Mouse (Mus musculus): ENCODE data around the gene Pex11g. TPM values are rescaled to one million over a fixed set of nuclear protein-coding genes. Genes with fewer than 3 reads are reported as not detected.

The Pex11g gene
- total RNA-seq (2021) = 1 to 10 TPM; 4.1 to 4.5 TPM

- peak; percentile 99 for DNase-seq
Observed at GRCm38 (mm10) chr8:3467006-3467885, at the start of gene Pex11g. Gene Pex11g (minus strand): TSS chr8:3467680.

GRCm38 (mm10) chr8:3517117-3517495 is 49.6 kb upstream of the Pex11g start:
- DNase-seq = peak; percentile 41

DNA sequence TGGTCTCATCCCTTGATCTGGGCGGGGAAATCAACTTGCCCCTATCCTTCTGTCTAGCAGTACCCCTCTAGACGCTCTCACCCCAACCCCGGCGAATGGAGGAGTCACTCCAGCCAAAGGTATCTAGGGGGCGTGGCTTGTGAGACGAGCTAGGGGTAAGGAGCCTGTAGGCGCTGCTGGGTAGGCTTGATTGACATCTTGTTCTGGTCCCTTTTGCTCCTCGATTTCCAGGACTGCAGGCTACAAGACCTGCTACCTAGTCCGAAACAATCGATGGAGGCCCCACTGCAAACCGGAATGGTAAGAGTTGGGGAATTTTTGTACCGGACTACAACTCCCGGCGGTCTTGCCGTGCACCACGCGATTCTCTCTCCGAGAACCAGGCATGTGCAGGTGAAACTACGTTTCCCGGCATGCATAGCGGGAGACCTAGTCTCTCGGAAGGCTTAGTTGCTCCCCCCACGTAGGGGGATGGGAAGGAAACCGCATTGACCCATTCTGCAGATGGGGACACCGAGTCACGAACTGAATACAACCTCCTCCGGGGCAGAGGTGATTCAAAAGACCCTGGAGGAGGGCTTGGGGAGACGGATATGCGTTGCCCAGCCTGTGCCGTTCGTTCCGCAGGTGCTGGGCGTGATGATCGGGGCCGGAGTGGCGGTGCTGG is 49.1 kb upstream of the Pex11g start:
- peak; percentile 91 for DNase-seq

- DNase-seq = peak; percentile 48
Observed at GRCm38 (mm10) chr8:3515771-3516417, 48.4 kb upstream of the Pex11g start.

GRCm38 (mm10) chr8:3515260-3515671 is 47.8 kb upstream of the Pex11g start, which contains the start of gene Pnpla6:
Gene Pnpla6 (plus strand): TSS chr8:3515384.
- DNase-seq = peak; percentile 90

- DNase-seq = no peak
Observed at GRCm38 (mm10) chr8:3514681-3515247, 47.3 kb upstream of the Pex11g start.

DNA sequence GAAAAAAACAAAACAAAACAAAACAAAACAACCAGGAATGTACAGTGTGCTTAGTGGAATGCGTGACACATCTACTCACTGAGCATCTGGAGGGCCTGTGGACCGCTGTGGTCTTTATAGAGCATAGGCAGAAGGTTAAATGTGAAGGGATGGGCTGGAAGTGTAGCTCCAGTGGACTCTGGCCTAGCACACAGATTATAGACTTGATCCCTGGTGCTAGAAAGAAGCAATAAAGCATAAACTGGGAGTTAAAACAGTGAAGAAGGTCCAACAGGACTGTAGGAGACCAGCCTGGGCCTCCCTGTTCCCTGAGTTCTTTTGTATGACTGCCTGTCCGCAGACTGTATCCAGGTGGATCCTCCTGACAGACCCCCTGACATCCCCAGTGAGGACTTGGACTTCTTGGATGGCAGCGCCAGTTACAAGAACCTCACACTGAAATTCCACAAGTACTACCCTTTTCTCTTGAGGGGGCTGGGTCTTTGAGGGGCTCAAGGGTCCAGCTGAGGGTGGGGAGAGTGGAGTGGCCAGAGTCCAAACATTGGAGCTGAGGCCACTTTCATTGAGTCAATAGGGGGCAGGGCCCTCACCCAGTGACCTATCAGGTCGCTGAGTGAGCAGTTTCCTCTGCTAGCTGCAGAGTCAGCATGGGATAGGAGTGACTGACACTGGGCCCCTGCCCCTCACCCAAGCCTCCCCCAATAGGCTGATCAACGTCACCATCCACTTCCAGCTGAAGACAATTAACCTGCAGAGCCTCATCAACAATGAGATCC is 40.7 kb upstream of the Pex11g start:
- no peak for DNase-seq

DNA sequence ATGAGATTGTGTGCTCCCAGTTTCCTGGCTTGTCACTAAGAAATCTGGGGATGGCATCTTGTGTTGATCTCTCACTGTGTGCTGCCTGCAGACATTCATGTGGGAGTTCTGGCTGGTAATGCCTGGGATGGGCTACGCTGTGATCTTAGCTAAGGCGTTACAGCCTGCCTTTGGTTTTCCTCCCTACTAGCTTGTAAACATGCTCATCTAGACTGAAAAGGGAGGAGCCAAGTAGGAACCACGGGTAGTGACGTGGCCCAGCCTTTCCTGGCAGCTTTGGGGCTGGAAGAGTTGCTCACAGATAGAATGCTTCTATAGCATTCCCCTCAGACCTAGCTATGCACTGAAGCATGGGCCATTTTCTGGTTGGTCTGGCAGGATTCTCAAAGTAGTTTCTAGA is 34.7 kb upstream of the Pex11g start:
- no peak for DNase-seq

DNA sequence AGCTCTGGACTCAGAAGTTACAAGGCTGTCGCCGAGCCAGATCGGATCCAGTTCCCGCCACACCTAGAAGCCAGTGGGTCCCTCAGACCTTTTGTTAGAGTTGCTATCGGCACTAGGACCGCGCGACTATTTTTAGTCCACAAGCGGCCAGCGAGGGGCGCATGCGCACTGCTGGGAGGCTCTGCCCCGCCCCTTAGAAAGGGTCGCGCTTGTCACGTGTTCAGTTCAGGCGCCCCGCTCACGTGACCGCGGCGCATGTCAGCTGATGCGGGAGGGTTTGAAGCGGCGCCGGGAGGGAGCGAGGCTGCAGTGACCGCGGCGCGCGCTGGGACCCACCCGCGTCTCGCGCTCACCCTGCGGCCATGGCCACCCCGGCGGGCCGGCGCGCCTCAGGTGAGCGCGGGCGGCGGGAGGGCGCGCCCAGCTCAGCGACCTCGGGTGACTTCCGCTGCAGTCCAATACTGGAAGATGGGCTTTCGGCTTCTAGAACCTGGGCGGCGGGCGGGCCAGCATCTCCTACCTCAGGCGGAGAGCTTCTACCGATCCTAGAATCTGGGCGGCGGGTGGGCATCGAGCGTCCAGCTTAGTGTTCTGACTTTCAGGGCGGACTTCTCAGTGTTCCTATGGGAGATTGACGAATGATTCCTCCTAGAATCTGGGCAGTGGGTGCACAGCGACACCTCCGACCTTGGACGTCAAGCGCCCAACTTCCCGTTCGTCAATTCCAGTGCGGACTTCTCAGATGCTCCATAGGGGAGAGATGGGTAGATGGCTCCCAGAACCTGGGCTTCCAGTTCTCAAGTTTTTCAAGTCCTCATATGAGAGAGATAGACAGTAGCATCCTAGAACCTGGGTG is 33.0 kb upstream of the Pex11g start, which contains the start of gene Mcoln1:
Mcoln1 (plus strand) TSS at position 223 of the 856 bp plus-strand sequence.
- DNase-seq = peak; percentile 99

DNA sequence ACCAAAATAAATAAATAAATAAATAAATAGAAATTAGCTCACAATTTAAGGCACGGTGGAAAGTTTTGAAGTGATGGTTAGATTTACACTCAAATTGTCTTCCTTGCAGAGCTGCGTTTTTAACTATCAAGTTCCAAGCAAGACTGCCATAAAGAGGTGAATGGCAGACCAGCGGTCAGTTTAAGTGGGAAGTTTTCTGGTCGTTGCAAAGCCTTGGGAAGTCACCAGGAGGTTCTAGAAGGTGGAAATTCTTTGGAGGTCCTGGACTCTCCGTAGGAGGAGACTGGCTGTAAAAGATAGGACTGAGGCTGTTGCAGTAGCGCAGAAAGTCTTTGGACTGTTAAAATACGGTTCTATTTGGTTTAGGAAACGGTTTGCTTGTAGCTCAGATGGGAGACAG is 32.3 kb upstream of the Pex11g start:
- no peak for DNase-seq

- DNase-seq = no peak
Observed at GRCm38 (mm10) chr8:3498583-3498982, 31.1 kb upstream of the Pex11g start.

- no peak for DNase-seq
Observed at GRCm38 (mm10) chr8:3496428-3496748, 28.9 kb upstream of the Pex11g start.

GRCm38 (mm10) chr8:3495578-3496427 is 28.3 kb upstream of the Pex11g start:
- DNase-seq = no peak

- DNase-seq = no peak
Observed at GRCm38 (mm10) chr8:3493845-3494208, 26.3 kb upstream of the Pex11g start.

DNA sequence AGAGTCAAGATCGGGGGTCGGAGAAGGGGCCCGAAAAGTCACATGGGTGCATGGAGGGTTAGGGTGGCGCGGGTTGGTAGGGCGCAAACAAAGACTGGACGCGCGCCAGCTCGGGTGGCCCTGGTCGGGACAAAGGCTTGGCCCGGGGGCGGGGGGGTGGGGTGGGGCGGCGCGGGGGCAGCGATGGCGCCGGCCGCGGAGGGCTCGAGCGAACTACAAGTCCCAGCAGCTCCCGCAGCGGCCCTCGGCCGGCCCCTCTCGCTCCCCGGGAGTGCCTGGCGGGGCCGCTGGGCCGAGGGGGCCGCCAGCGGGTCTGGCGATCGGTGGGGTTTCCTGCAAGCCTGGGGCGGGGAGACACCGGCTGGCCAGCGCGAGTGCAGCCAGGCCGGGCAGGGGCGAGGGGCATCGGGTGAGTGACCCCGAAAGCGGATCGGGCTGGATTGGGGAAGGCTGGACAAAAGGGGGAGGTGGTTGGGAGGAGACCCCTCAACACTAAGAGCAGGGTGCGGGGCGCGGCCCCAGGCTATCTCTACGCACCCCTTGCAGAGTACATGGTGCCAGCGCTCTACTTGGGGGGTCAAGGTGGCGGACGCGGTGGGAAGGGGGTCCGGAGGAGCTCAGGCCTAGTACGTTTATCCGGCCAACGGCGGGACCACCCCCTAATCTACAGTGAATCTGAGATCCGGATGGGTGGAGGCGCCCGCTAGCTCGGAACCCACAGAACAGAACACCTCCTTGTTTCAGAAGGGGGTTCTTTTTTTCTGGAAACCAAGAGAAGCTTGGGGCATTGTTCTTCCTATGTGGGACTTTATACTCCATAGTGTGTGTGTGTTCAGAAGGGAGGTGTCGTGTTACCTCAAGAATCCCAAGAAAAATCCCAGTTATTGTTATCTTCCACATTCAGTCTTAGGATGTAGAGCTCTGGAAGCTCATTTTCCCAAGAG is 25.7 kb upstream of the Pex11g start, which contains the start of gene Zfp358:
Zfp358 (plus strand) TSS at position 238 of the 944 bp plus-strand sequence.
- DNase-seq = peak; percentile 84

- no peak for DNase-seq
Observed at GRCm38 (mm10) chr8:3485192-3485591, 17.7 kb upstream of the Pex11g start.

DNA sequence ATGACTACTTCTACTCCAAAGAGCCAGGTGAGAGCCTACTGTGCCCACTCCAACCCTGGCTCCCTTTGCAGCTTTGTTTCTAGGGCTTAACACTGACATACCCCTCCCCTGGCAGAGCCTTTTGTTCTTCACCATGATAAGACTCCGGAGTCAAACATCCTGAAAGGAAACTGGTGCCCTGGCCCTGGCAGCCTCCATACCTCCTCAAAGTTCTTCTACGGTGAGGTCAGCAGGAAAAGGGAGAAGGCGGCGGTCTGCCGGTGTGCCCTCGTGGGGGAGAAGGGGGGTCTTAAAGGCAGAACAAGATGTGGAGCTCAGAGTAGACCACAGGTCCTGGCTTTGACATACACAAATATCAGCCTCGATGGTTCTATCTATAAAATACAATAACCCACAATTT is 16.1 kb upstream of the Pex11g start:
- DNase-seq = no peak

DNA sequence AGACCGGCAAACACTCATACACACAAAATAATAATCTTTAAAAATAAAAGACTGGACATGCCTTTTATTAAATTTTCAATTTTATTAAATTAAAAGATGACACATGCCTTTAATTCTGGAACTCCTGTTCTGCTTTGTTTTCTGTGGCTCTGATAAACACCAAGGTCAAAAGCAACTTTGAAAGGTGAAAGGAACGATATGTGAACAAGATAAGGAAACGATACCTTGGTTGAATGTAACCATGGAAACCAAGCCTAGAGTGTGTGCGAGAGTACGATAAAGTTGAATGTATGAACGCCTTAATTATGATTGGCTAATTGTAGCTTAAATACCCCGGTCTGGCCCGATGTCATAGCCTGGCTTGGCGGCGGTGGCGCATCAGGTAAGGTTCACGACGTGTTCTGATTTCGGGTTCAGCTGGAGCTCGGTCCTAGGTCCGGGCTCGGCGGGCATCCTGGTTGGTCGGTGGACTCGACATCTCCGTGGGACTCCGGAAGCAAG is 14.8 kb upstream of the Pex11g start:
- no peak for DNase-seq

- DNase-seq = no peak
Observed at GRCm38 (mm10) chr8:3481605-3482004, 14.1 kb upstream of the Pex11g start.
